Mouse (Mus musculus) c-Kit-positive CD71-positive TER-119-negative erythroid progenitor cells, embryonic 14.5 days (primary cell): Measurements from ENCODE around the gene Gsdma.
A peak's percentile ranks its signal among the peaks of the same experiment; 100 is the strongest.
"Not testable (repeated sequence)": the region's sequence is repeated elsewhere in the genome, so short reads cannot be mapped to it uniquely, and the experiment has no call there.

Experiments
- DNase-seq: peaks from one replicate; pipeline ENCODE4 v3.0.0-alpha.2; 2013; ENCODE audit warnings: low read depth

Gsdma gene

DNA sequence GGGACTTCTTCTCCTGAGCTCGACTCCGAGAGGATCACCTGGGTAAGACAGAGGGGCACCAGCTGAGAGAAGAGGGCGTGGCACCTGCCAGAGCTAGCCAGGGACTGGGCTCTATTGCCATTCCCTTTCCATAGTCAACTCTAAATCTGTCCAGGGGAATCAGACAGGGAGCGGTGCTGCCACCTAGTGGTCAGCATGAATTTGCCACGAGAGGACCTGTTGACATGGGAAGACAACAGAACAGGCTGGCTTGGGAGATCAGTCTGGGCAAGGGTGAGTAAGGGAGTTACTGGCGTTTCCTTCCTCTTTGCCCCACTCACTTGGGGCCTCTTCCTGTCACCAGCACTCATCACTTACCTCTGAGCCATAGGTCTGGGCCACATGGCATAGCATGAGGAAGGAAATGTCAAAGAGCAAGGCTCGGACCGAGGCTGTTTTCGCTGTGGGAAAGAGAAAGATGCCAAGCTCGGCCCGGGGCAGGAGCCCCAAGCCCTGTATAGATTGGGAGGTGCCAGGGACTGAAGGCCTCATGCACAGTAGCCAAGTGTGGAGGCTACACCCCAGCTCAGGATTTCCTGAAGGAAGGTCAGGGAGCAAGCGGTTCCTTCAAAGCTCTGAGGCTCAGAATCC is 46.4 kb downstream of the Gsdma start:
- DNase-seq, result peak; percentile 83

DNA sequence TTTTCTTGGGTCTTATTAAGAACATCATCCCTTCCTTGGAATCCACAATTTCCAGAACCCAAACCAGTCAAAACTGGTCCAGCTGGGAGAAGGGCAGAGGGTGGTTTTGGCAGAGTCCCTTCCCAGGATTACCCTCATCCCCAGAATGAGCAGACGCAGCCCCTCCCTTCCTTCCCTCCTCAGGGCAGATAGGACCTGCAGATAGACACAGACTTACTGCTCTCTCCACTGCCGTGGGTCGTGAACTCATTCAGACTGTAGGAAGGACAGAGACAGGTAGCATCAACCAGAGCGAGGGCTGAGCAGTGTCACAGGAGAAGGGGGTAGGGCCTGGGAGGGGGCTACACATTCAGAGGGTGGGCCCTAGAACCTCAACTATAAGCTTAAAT is 46.9 kb downstream of the Gsdma start:
- no peak for DNase-seq

DNA sequence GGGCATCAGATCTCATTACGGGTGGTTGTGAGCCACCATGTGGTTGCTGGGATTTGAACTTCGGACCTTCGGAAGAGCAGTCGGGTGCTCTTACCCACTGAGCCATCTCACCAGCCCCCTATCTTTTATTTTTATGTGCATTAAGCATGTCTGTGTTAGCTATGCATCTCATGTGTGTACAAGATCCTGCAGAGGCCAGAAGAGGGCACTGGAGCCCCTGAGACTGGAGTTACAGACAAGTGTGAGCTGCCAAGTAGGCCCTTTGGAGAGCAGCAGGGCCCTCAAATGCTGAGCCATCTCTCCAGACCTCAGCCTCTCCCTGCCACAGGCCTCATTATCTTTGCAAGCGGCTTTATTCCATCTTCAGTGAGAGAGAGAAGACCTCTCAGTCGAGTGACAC is 47.9 kb downstream of the Gsdma start:
- DNase-seq, result not testable (repeated sequence)

DNA sequence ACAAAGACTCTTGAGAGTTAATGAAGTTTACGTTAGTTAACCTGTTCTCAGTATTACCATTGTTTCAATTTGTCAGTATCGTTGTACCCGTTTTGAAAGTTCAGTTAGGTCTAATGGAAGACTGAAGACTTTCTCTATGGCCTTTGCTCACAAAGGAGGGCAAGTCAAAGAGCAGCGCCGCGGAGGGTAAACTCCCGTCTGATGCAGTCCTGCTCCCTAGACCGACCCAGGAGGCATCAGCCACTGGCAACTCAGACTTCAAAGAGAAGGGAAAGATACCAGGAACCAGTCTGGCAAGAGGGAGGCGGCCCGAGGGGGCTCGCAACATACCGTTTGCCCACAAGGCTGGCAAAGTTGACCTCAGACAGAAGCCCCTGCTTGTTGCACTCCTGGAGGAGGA is 49.6 kb downstream of the Gsdma start:
- no peak for DNase-seq

DNA sequence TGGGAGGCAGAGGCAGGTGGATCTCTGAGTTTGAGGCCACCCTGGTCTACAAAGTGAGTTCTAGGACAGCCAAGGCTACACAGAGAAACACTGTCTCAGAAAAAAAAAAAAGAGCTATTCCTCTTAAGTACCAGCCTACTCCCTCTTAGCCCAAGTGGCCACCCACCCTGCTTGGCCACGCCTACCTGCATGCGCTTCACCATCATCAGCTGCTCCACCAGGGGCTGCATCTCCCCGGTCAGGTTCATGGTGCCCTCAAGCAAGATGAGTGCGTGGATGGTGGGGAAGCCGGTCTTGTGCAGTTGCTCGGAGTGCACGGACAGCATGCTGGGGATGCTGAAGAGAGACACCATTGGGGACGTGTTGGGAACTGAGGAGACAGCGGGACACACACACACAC is 51.8 kb downstream of the Gsdma start:
- DNase-seq, result no peak

DNA sequence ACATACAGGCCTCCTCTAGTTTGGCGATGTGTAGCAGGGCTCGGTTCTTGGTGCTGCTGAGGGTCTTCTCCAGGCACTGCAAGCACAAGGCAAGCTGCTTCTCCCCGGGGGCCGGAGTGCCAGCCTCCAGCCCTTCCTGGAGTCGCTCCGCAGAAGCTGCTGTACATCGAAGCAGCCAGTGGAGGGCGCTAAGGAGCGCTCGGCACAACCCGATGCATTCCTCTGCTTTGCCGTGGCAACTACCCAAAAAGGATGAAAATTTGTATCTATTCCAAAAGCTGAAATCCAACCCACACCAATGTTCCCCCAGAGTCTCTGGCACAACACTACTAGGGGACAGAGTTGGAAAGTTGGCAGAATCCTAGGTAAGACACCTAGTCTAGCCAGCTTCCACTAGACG is 53.8 kb downstream of the Gsdma start:
- DNase-seq, result no peak

DNA sequence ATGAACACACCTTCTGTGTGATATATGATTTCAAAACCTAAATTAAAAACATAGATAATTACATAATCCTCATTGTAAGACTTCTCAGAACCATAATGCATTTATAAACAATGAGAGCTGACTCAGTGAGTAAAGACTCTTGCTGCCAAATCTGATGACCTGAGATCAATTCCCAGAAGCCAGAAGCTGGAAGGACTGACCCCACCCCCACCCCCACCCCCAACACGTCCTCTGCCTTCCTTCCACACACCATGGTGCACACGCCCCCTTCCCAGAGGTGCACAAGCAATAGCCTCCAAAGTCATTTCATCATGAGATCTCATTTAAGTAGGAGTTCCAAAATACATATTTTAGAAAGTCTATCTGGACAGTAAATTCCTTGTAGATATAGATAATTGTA is 56.6 kb downstream of the Gsdma start:
- no peak for DNase-seq

DNA sequence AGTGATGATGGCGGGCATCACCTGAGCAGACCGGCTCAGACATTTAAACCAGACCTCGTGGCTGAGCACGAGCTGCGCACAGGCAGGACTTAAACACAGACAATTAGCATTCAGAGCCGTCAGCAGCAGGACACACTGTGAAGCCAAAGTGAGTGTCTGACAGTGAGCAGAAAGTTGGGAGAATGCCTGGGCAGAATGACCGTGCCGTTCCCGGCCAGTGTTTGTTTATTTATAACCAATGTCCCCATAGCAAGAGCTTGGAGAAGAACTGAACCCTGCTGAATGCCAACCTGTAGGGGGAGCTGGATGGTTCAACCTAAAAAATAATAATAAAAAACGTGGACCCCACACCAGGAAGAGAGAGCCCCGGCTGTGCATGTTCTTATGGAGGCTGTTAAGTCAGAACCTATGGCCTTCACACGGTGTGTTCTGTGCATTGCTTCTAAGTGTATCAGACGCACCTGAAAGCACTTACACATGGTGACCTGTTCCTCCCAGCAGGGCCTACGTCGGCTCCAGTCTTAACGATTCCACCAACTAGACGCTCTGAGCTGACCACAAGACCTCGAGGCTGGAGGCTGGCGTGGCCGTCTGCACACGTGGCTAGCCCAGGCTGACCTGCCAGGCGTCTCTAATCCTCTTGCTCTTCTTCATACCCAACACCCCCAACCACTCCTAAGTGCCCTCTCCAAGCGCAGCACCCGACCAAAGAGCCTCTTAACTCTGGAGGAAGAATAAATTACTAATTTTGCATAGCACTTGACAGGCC is 57.5 kb downstream of the Gsdma start:
- DNase-seq, result no peak

DNA sequence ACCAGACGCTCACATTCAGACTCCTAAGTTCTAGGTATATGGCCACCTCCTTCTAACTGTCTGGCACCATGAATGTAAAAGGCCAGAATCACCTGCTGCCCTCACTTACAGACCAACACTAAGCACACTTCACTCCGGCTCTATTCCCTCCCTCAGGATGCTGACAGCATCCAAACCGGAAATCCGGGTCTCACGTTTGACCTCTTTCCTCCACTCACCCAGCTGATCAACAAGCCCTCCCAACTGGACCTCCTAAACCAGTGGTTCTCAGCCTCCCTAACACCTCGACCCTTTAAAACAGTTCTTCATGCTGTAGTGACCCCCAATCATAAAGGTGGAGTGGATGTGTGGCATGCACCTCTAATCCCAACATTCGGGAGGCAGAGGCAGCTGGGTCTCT is 58.9 kb downstream of the Gsdma start:
- DNase-seq, result no peak

DNA sequence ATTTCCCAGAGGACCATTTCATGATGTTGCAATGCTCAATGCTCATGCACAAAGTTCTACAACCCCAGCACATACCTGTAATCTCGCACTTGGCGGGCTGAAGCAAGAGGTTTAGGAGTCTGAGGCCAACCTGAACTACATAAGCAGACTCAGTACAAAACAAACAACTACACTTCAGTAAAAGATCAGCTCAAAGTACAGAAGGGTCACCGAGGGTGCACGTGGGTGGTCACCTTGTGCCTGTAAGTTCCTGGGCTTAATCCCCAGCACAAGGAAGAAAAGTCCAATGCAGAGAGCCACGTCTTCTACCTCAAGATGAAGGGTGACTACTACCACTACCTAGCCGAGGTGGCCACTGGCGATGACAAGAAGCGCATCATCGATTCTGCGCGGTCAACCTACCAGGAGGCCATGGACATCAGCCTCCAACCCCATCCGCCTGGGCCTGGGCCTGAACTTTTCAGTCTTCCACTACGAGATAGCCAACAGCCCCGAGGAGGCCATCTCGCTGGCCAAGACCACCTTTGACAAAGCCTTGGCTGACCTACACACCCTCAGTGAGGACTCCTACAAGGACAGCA is 61.9 kb downstream of the Gsdma start:
- DNase-seq, result no peak
